In the genomic region with DNA sequence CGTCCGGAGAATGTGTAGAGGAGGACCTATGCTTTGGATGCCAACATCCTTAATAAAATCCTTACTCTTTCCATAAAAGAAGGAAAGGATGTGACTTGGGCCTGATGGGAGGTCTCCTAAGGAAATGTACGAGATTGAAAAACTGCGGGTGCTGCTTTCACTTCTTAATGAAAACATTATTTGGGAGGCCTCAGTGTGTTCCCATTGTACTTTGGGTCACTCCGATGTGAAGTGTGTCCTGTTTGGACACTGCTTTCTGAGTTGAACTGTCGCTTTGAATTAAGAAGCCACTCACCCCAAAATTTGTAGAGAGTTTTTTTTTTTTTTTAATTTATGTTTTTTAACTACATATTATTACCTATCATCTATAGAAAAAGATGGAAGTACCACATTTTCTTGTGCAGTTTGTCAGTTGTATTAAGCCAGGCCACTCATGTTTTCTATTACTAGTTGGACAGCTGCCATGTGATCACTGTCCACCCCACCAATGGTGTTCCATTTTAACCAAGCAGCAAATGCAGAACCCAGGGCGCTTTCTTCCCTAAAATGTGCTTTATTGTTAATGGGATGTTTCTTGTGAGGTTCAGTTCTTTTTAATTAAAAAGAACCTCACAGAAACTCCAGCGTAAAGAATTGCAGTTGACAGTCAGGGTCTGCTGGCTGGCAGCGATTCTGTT, we compare ENCODE assay signal across 8 mouse cellular contexts. TPM values are rescaled to one million over a fixed set of nuclear protein-coding genes. Genes with fewer than 3 reads are reported as not detected.
DNase-seq lines count a peak whose midpoint lies in the region; ATAC-seq and TF ChIP-seq lines count a peak whose summit lies in the region.

No protein-coding gene starts in this region.

- H3K9me3 ChIP-seq in lung, embryonic 14.5 days (ENCODE audit: low read depth, low read length), result no peaks in the 10 kb centered on the region
- H3K9me3 ChIP-seq in embryonic facial prominence, embryonic 12.5 days, result no peaks in the 10 kb centered on the region
- H3K9me3 ChIP-seq in midbrain, embryonic 14.5 days (ENCODE audit: control insufficient read depth, low read length), result no peaks in the 10 kb centered on the region

- ATAC-seq in lung, embryonic 14.5 days (ENCODE audit: insufficient read depth), result no peak
- no peak for ATAC-seq in embryonic facial prominence, embryonic 12.5 days (ENCODE audit: insufficient number of reproducible peaks, insufficient read depth, low FRiP score, low TSS enrichment)
- no peak for ATAC-seq in midbrain, embryonic 14.5 days (ENCODE audit: low FRiP score, low TSS enrichment)

- peak overlapping the region; percentile 61 for H3K4me2 ChIP-seq in lung, embryonic 14.5 days
- H3K4me2 ChIP-seq in embryonic facial prominence, embryonic 12.5 days (replicated peaks), result peak overlapping the region; percentile 52
- peak overlapping the region; percentile 59 for H3K4me2 ChIP-seq in midbrain, embryonic 14.5 days (ENCODE audit: low read length)

- peak overlapping the region; percentile 71 for H3K27ac ChIP-seq in lung, embryonic 14.5 days (ENCODE audit: low read depth)
- peak overlapping the region; percentile 89 for H3K27ac ChIP-seq in embryonic facial prominence, embryonic 12.5 days
- H3K27ac ChIP-seq in midbrain, embryonic 14.5 days (replicated peaks; ENCODE audit: low read depth, low read length), result peak overlapping the region; percentile 78

- H3K27me3 ChIP-seq in lung, embryonic 14.5 days (ENCODE audit: insufficient read depth, low read length), result no peaks in the 10 kb centered on the region
- H3K27me3 ChIP-seq in embryonic facial prominence, embryonic 12.5 days, result no peaks in the 10 kb centered on the region
- no peaks in the 10 kb centered on the region for H3K27me3 ChIP-seq in midbrain, embryonic 14.5 days (ENCODE audit: control insufficient read depth, insufficient read depth, low read length)

- no peak for TF ChIP-seq CTCF in lung, embryonic 14.5 days (IDR thresholded peaks at IDR 0.05; ENCODE audit: low read depth)

- H3K9ac ChIP-seq in lung, embryonic 14.5 days, result peak overlapping the region; percentile 57
- peak overlapping the region; percentile 70 for H3K9ac ChIP-seq in embryonic facial prominence, embryonic 12.5 days
- H3K9ac ChIP-seq in midbrain, embryonic 14.5 days (replicated peaks; ENCODE audit: low read length), result peak overlapping the region; percentile 52

- H3K4me3 ChIP-seq in lung, embryonic 14.5 days (ENCODE audit: low read depth, low read length), result peak overlapping the region; percentile 53
- H3K4me3 ChIP-seq in embryonic facial prominence, embryonic 12.5 days, result peak overlapping the region; percentile 76
- peak overlapping the region; percentile 50 for H3K4me3 ChIP-seq in midbrain, embryonic 14.5 days (replicated peaks; ENCODE audit: low read depth, low read length)

- no peaks in the 10 kb centered on the region for H3K36me3 ChIP-seq in lung, embryonic 14.5 days (ENCODE audit: insufficient read depth)
- H3K36me3 ChIP-seq in embryonic facial prominence, embryonic 12.5 days, result no peaks in the 10 kb centered on the region
- no peaks in the 10 kb centered on the region for H3K36me3 ChIP-seq in midbrain, embryonic 14.5 days (ENCODE audit: control insufficient read depth, insufficient read depth, low read length)

- DNase-seq in lung, embryonic 14.5 days, result peak; percentile 39
- DNase-seq in lung, adult 18-20 months, result no peak
- peak; percentile 6 for DNase-seq in hindlimb bud, embryonic 11.5 days (ENCODE audit: extremely low spot score, low read depth, low spot score)
- DNase-seq in midbrain, embryonic 14.5 days, result peak; percentile 31
- no peak for DNase-seq in frontal cortex, postnatal 36 days (ENCODE audit: low spot score in 2 of 2)
- DNase-seq in gastrocnemius, postnatal 10 days, result no peak
- no peak for DNase-seq in left cerebral cortex, adult 18-20 months (ENCODE audit: low spot score in 2 of 2)

- WGBS in lung, embryonic 14.5 days, result 24% methylated on average over 9 of the region's 9 CpGs
- WGBS in embryonic facial prominence, embryonic 12.5 days, result 18% methylated on average over 9 of the region's 9 CpGs
- 11% methylated on average over 9 of the region's 9 CpGs for WGBS in midbrain, embryonic 14.5 days

- H3K4me1 ChIP-seq in lung, embryonic 14.5 days (ENCODE audit: insufficient read depth), result no peaks in the 10 kb centered on the region
- H3K4me1 ChIP-seq in embryonic facial prominence, embryonic 12.5 days, result no peaks in the 10 kb centered on the region
- 0 out of 2 replicates have a peak, but pooled peaks cover 3% of the 10 kb centered on the region for H3K4me1 ChIP-seq in midbrain, embryonic 14.5 days (ENCODE audit: control insufficient read depth, insufficient read depth, low read length)

RNA-seq across cellular contexts. Expression of gene Brdt, which starts 29.2 kb away (rescaled TPM):
- 1.4 and 1.5 TPM in 2 replicates for polyA plus RNA-seq in lung, embryonic 14.5 days (2014; fragmentation: Nextera tagmentation; extraction: Ambion mirVana)
- 4.8 and 5.2 TPM in 2 replicates for polyA plus RNA-seq in embryonic facial prominence, embryonic 12.5 days (2016; fragmentation: Nextera tagmentation; extraction: Ambion mirVana)
- 2.8 and 3.2 TPM in 2 replicates for polyA plus RNA-seq in midbrain, embryonic 14.5 days (2014; fragmentation: Nextera tagmentation; extraction: Ambion mirVana)
- 1 to 10 TPM; 4.3 to 4.4 TPM for total RNA-seq in gastrocnemius, postnatal 10 days (2021)
- 10 to 100 TPM; 16.4 to 16.6 TPM for total RNA-seq in left cerebral cortex, adult 18-20 months (2021)

RNA-seq across cellular contexts. Expression of gene Ephx4, which starts 42.3 kb away (rescaled TPM):
- 1.6 and 2.2 TPM in 2 replicates for polyA plus RNA-seq in lung, embryonic 14.5 days (2014; fragmentation: Nextera tagmentation; extraction: Ambion mirVana)
- 1.5 and 1.6 TPM in 2 replicates for polyA plus RNA-seq in embryonic facial prominence, embryonic 12.5 days (2016; fragmentation: Nextera tagmentation; extraction: Ambion mirVana)
- 0.93 and 2.9 TPM in 2 replicates for polyA plus RNA-seq in midbrain, embryonic 14.5 days (2014; fragmentation: Nextera tagmentation; extraction: Ambion mirVana)
- total RNA-seq in gastrocnemius, postnatal 10 days (2021), result 1 to 10 TPM; 3.1 to 3.5 TPM
- total RNA-seq in left cerebral cortex, adult 18-20 months (2021), result 10 to 100 TPM; 81.1 to 96.0 TPM

Comparison
In these comparisons a context has a peak if more than half of its experiments do, and no peak if none do; other contexts are left out.
1. DNase-seq: peak in lung, embryonic 14.5 days (single experiment), hindlimb bud, embryonic 11.5 days (single experiment) and midbrain, embryonic 14.5 days (single experiment); none in lung, adult 18-20 months (0 of 2), frontal cortex, postnatal 36 days (0 of 2), gastrocnemius, postnatal 10 days (single experiment) and left cerebral cortex, adult 18-20 months (0 of 2).
2. Peak in every context shown above with its lines, with median percentiles within 50 percentile points of each other: H3K27ac ChIP-seq, H3K4me2 ChIP-seq, H3K4me3 ChIP-seq and H3K9ac ChIP-seq.